Mouse (Mus musculus): ENCODE results near the gene 9930021J03Rik. TPM values are rescaled to one million over a fixed set of nuclear protein-coding genes. Genes with fewer than 3 reads are reported as not detected.

9930021J03Rik gene
- polyA plus RNA-seq, 1 experiment from 2014 or later = 3.7 TPM

DNA sequence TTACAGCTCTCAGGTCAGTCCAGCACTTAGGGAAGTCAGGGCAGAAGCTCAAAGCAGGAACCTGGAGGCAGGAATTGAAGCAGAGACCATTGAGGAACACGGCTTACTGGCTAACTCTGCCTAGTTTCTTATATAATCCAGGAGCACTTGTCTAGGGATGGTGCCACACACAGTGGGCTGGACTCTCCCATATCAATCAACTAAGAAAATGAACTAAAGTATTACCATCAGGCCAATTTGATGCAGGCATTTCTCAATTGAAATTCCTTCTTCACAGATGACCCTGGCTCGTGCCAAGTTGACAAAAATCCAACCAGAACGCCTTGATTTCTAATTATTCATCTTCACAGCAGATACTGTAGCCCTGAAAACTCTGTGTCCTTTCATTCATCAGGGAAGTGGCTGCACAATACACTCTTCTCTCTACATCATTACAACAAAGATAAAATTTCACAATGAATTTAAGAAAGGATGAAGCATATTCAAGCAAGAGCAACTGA is 32.9 kb upstream of the 9930021J03Rik start:
- Histone ChIP-seq H3K9me3 (replicated peaks; ENCODE audit: control insufficient read depth, low read length) (no peaks in the 10 kb centered on the region), H3K4me3 (replicated peaks; ENCODE audit: low read length) (no peak overlapping the region), H3K36me3 (ENCODE audit: control insufficient read depth, insufficient read depth, low read length) (no peaks in the 10 kb centered on the region), H3K9ac (ENCODE audit: low read length) (no peak overlapping the region), H3K27ac (ENCODE audit: low read length) (no peak overlapping the region), H3K27me3 (ENCODE audit: control insufficient read depth, insufficient read depth, low read length) (no peaks in the 10 kb centered on the region), H3K4me2 (ENCODE audit: low read depth, low read length) (no peak overlapping the region), H3K4me1 (ENCODE audit: control insufficient read depth, insufficient read depth, low read length) (peaks cover 11% of the 10 kb centered on the region; the same call in 1 of the 2 replicates)
- 72% methylated on average over 3 of the region's 3 CpGs for whole genome bisulfite sequencing
- ATAC-seq (ENCODE audit: insufficient read depth, low FRiP score) = no peak

DNA sequence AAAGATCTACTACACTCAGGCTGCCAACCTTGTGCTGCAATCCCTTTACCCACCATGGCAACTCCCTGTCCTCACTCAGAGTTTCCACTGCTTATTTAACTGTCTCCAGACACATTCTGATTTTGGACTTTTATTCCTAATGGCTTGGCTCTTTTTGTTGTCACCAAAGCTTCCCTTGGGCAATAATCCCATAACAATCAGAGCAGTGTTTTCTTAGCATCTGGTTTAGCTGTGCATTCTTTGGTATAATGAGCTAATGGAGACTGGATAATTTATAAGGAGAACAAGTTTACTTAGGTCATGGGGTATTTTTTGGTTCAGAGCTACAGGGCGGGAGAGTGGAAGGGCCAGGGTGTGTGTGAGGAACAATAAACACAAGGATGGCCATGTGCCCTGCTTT is 32.4 kb upstream of the 9930021J03Rik start:
- H3K9me3 ChIP-seq (replicated peaks; ENCODE audit: control insufficient read depth, low read length) = no peaks in the 10 kb centered on the region
- no peaks in the 10 kb centered on the region for H3K36me3 ChIP-seq (ENCODE audit: control insufficient read depth, insufficient read depth, low read length)
- H3K27me3 ChIP-seq (ENCODE audit: control insufficient read depth, insufficient read depth, low read length) = no peaks in the 10 kb centered on the region
- H3K4me1 ChIP-seq (ENCODE audit: control insufficient read depth, insufficient read depth, low read length) = peaks cover 6% of the 10 kb centered on the region; the same call in 1 of the 2 replicates
- H3K4me3 ChIP-seq (replicated peaks; ENCODE audit: low read length) = no peak overlapping the region
- no peak for ATAC-seq (ENCODE audit: insufficient read depth, low FRiP score)
- H3K4me2 ChIP-seq (ENCODE audit: low read depth, low read length) = no peak overlapping the region
- H3K9ac ChIP-seq (ENCODE audit: low read length) = no peak overlapping the region
- WGBS = 70% methylated on average over 1 of the region's 1 CpGs
- H3K27ac ChIP-seq (ENCODE audit: low read length) = no peak overlapping the region

DNA sequence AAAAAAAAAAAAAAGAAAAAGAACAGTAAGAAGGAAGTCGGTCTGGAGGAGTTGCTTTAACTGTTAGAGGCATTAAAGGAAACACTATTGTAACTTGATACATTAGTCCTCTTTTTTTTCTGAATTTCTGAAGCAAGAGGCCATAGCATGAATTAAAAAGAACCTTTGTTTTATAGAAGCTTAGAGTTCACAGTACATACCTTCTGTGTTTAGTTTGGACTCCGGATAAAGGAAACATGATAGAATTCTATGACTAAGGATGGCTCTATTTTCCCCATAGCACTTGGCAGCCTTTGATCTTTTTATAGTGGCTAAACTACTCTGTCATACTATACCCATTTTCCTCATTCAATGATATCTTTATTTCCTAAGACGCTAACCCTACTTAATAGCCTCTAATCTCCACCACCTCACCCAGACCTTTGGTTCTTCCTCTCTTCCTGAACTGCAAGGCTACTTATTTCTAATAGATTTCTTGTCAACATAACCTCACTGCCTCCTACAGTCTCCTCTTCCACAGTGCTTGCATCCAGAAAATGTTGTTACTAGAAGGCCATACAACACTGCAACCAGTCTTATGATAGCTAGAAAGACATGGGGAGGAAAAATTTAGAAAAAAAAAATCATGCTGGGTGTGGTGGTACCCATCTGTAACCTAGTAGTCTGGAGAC is 29.7 kb upstream of the 9930021J03Rik start:
- Histone ChIP-seq H3K4me2 (ENCODE audit: low read depth, low read length) (no peak overlapping the region), H3K9me3 (replicated peaks; ENCODE audit: control insufficient read depth, low read length) (no peaks in the 10 kb centered on the region), H3K27ac (ENCODE audit: low read length) (no peak overlapping the region; the same call in 1 of the 2 replicates), H3K27me3 (ENCODE audit: control insufficient read depth, insufficient read depth, low read length) (no peaks in the 10 kb centered on the region), H3K4me3 (replicated peaks; ENCODE audit: low read length) (no peak overlapping the region), H3K4me1 (ENCODE audit: control insufficient read depth, insufficient read depth, low read length) (peaks cover 3% of the 10 kb centered on the region; the same call in 1 of the 2 replicates), H3K36me3 (ENCODE audit: control insufficient read depth, insufficient read depth, low read length) (no peaks in the 10 kb centered on the region), H3K9ac (ENCODE audit: low read length) (no peak overlapping the region)
- no peak for ATAC-seq (ENCODE audit: insufficient read depth, low FRiP score)
- 34% methylated on average over 3 of the region's 3 CpGs for WGBS

DNA sequence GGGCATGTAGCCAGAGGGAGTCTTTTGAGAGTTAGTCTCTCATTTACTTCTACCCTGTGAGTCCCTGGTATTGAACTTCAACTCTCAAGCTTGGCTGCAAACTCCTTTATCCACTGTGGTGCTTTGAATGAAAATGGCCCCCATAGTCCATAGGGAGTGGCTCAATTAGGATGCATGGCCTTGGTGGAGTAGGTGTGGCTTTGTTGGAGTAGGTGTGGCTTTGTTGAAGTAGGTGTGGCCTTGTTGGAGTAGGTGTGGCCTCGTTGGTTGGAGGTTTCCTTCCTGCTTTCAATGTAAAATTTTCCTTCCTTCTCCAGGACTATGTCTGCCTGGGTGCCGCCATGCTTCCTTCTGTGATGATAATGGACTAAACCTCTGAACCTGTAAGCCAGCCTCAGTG is 25.1 kb upstream of the 9930021J03Rik start:
- no peak overlapping the region for H3K9ac ChIP-seq (ENCODE audit: low read length)
- no peaks in the 10 kb centered on the region for H3K27me3 ChIP-seq (ENCODE audit: control insufficient read depth, insufficient read depth, low read length)
- no peaks in the 10 kb centered on the region for H3K9me3 ChIP-seq (replicated peaks; ENCODE audit: control insufficient read depth, low read length)
- no peak overlapping the region for H3K4me2 ChIP-seq (ENCODE audit: low read depth, low read length)
- H3K36me3 ChIP-seq (ENCODE audit: control insufficient read depth, insufficient read depth, low read length) = no peaks in the 10 kb centered on the region
- no peak overlapping the region for H3K4me3 ChIP-seq (replicated peaks; ENCODE audit: low read length)
- peaks cover under 1% of the 10 kb centered on the region; the same call in 1 of the 2 replicates for H3K4me1 ChIP-seq (ENCODE audit: control insufficient read depth, insufficient read depth, low read length)
- 74% methylated on average over 2 of the region's 2 CpGs for WGBS
- no peak overlapping the region for H3K27ac ChIP-seq (ENCODE audit: low read length)
- no peak for ATAC-seq (ENCODE audit: insufficient read depth, low FRiP score)

DNA sequence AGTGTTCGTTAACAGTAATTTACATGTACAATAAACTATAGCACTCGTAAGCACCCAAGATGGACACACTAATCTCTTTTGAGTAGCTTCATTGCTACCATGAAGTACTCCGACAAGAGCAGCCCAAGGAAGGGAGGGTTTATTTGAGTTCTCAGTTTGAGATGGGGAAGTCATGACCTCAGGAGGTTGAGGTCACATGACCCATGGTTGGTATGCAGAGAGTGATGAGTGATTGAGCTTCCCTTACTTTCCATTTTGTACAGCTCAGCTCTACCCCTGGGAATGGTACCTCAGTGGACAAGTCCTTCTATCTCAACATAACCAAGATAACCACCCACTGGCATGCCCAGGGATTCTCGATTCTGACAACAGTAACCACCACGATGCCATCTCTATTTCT is 22.8 kb upstream of the 9930021J03Rik start:
- H3K4me3 ChIP-seq (replicated peaks; ENCODE audit: low read length) = no peak overlapping the region
- 80% methylated on average over 5 of the region's 5 CpGs for WGBS
- H3K4me2 ChIP-seq (ENCODE audit: low read depth, low read length) = no peak overlapping the region
- no peak for ATAC-seq (ENCODE audit: insufficient read depth, low FRiP score)
- H3K9me3 ChIP-seq (replicated peaks; ENCODE audit: control insufficient read depth, low read length) = no peaks in the 10 kb centered on the region
- no peak overlapping the region for H3K27ac ChIP-seq (ENCODE audit: low read length)
- no peaks in the 10 kb centered on the region for H3K27me3 ChIP-seq (ENCODE audit: control insufficient read depth, insufficient read depth, low read length)
- H3K9ac ChIP-seq (ENCODE audit: low read length) = no peak overlapping the region
- no peaks in the 10 kb centered on the region for H3K4me1 ChIP-seq (ENCODE audit: control insufficient read depth, insufficient read depth, low read length)
- no peaks in the 10 kb centered on the region for H3K36me3 ChIP-seq (ENCODE audit: control insufficient read depth, insufficient read depth, low read length)

DNA sequence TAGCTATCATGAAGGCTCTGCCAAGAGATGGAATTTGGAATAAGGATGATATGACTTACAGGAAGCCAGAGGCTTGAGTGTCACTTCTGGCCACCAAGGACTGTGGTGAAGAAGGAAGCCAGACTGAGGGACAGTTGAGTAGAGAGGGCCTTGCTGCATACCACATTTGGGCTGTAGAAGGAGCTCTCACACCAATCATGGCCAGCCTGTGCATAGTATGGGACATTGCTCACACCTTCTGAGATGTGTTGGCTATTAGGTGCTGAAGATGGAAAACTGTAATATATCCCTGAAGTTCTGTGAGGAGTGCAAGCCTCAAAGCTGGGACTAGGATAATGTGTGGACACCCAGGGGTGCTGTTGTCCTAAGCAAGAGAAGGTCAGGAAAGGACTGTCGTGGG is 20.9 kb upstream of the 9930021J03Rik start:
- H3K4me1 ChIP-seq (ENCODE audit: control insufficient read depth, insufficient read depth, low read length) = no peaks in the 10 kb centered on the region
- WGBS = 72% methylated on average over 1 of the region's 1 CpGs
- H3K4me2 ChIP-seq (ENCODE audit: low read depth, low read length) = no peak overlapping the region
- no peak overlapping the region for H3K27ac ChIP-seq (ENCODE audit: low read length)
- H3K27me3 ChIP-seq (ENCODE audit: control insufficient read depth, insufficient read depth, low read length) = no peaks in the 10 kb centered on the region
- H3K36me3 ChIP-seq (ENCODE audit: control insufficient read depth, insufficient read depth, low read length) = no peaks in the 10 kb centered on the region
- ATAC-seq (ENCODE audit: insufficient read depth, low FRiP score) = peak; percentile 86; the same call in 1 of the 2 replicates
- no peak overlapping the region for H3K9ac ChIP-seq (ENCODE audit: low read length)
- H3K4me3 ChIP-seq (replicated peaks; ENCODE audit: low read length) = no peak overlapping the region
- no peaks in the 10 kb centered on the region for H3K9me3 ChIP-seq (replicated peaks; ENCODE audit: control insufficient read depth, low read length)

DNA sequence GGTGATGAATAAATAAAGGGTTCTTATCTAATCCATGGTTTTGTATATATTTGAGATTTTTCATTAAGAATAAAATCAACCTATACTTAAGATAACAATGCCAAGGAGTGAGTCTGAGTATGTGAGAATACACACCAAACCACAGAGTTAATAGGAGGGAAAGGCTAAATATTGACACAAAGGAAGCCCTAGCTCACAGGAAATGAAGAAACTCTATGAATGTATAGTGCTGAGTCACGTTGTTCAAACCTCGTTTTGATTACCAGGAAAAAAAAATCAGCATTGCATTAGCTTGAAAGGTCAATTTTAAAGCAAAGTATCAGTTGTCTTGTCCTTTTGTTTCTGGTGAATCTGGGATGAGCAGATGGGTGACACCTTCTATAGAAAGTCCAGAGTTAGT is 19.2 kb upstream of the 9930021J03Rik start:
- Histone ChIP-seq H3K36me3 (ENCODE audit: control insufficient read depth, insufficient read depth, low read length) (no peaks in the 10 kb centered on the region), H3K4me2 (ENCODE audit: low read depth, low read length) (no peak overlapping the region), H3K27ac (ENCODE audit: low read length) (no peak overlapping the region), H3K4me1 (ENCODE audit: control insufficient read depth, insufficient read depth, low read length) (no peaks in the 10 kb centered on the region), H3K27me3 (ENCODE audit: control insufficient read depth, insufficient read depth, low read length) (no peaks in the 10 kb centered on the region), H3K9me3 (replicated peaks; ENCODE audit: control insufficient read depth, low read length) (no peaks in the 10 kb centered on the region), H3K4me3 (replicated peaks; ENCODE audit: low read length) (no peak overlapping the region), H3K9ac (ENCODE audit: low read length) (no peak overlapping the region)
- 29% methylated on average over 2 of the region's 2 CpGs for WGBS
- ATAC-seq (ENCODE audit: insufficient read depth, low FRiP score) = peak; percentile 83; the same call in 1 of the 2 replicates

DNA sequence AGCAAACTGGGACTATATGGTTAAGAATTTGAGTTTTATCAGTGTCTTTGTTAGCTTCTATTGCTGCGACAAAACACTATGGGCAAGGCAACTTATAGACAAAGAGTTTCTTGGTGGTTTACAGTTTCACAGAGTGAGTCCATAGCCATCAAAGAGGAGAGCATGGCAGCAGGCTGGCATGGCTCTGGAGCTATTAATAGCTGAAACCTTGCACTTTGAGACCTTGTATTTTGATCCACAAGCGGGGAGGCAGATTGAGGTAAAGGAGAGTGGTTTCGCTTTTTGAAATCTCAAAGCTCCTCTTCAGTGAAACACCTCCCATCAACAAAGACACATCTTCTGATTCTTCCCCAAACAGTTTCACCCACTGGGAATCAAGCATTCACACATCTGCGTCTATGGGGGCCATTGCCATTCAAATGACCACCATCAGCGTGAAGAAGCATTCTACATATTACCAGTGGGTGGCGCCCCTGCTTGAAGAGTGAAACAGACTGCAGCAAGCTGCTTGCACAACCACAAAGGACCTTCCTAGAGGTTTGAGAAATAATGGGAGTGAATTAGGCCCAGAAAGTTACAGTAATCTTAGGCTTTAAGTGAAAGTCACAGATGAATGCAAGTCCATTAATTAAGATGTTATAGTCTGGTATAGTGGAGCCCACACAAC is 18.4 kb upstream of the 9930021J03Rik start:
- H3K27ac ChIP-seq (ENCODE audit: low read length) = no peak overlapping the region
- no peak for ATAC-seq (ENCODE audit: insufficient read depth, low FRiP score)
- no peaks in the 10 kb centered on the region for H3K27me3 ChIP-seq (ENCODE audit: control insufficient read depth, insufficient read depth, low read length)
- H3K4me2 ChIP-seq (ENCODE audit: low read depth, low read length) = no peak overlapping the region
- H3K9me3 ChIP-seq (replicated peaks; ENCODE audit: control insufficient read depth, low read length) = no peaks in the 10 kb centered on the region
- H3K9ac ChIP-seq (ENCODE audit: low read length) = no peak overlapping the region
- no peaks in the 10 kb centered on the region for H3K4me1 ChIP-seq (ENCODE audit: control insufficient read depth, insufficient read depth, low read length)
- H3K36me3 ChIP-seq (ENCODE audit: control insufficient read depth, insufficient read depth, low read length) = no peaks in the 10 kb centered on the region
- H3K4me3 ChIP-seq (replicated peaks; ENCODE audit: low read length) = no peak overlapping the region
- WGBS = 50% methylated on average over 6 of the region's 6 CpGs

DNA sequence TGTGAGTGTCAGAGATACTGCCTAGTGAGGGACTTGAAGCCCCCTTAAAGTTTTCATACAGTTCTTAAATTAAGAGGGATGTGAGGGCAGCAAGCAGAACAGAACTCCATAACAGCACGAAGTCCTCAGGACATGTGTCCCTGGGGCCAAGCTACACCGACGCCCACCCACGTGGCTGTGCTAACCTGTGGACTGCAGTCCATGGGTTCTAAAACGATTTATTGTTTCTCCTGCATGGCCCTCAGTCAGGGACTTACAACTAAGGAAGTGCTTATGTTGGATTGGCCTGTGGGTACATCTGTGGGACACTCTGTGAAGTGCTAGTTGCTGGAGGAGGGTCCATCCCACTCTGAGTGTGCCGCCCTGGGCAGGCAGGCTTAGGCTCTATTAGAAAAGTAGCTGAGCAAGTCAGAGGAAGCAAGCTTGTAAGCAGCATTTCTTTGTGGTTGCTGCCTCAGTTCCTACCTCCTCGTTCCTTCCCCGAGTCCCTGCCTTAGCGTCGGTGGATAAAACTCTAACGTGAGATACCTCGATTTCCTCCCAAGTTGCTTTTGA is 17.7 kb upstream of the 9930021J03Rik start:
- H3K36me3 ChIP-seq (ENCODE audit: control insufficient read depth, insufficient read depth, low read length) = no peaks in the 10 kb centered on the region
- H3K9ac ChIP-seq (ENCODE audit: low read length) = no peak overlapping the region
- WGBS = 64% methylated on average over 12 of the region's 12 CpGs
- H3K9me3 ChIP-seq (replicated peaks; ENCODE audit: control insufficient read depth, low read length) = no peaks in the 10 kb centered on the region
- H3K27ac ChIP-seq (ENCODE audit: low read length) = no peak overlapping the region
- no peak overlapping the region for H3K4me2 ChIP-seq (ENCODE audit: low read depth, low read length)
- no peak overlapping the region for H3K4me3 ChIP-seq (replicated peaks; ENCODE audit: low read length)
- ATAC-seq (ENCODE audit: insufficient read depth, low FRiP score) = no peak
- H3K4me1 ChIP-seq (ENCODE audit: control insufficient read depth, insufficient read depth, low read length) = no peaks in the 10 kb centered on the region
- H3K27me3 ChIP-seq (ENCODE audit: control insufficient read depth, insufficient read depth, low read length) = no peaks in the 10 kb centered on the region

Data from stomach, embryonic 16.5 days (tissue).